Mouse (Mus musculus): ENCODE results near the gene Cbfa2t2.
"Not testable (repeated sequence)": the region's sequence is repeated elsewhere in the genome, so short reads cannot be mapped to it uniquely, and the experiment has no call there.

Cbfa2t2 gene

GRCm38 (mm10) chr2:154474251-154475061 lies 38.2 kb downstream of the Cbfa2t2 start:
- no peak for DNase-seq (ENCODE audit: low spot score)

DNA sequence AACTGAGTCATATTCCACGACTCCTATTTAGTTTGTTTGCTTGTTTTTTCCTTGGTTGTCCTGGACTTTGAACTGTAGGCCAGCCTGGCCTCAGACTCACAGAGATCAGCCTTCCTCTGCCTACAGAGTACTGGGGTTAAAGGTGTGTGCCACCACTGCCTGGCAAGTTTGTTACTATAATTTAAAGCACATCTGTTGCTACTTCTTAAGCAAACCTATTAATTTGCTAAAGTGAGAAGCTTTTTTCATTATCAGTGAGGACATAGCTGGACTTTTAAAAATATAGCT lies 38.7 kb downstream of the Cbfa2t2 start:
- no peak for DNase-seq (ENCODE audit: low spot score)

DNA sequence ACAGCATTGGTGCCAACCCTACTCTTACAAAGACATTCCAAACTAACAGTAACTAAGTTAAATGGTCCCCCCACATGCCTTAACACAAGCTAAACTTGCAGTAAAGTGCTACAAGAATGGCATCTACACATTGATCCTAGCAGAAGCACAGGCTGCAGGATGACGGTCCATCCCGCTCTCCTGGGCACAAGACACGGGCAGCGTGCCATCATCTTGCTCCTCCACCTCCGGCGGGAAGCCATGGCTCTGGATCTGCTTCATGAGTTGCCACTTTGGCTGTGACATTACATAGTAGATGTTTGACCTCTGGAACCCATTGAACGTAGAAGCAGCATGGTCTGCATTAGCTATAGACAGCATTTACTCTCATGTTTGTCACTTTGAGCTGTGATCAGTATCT lies 39.6 kb downstream of the Cbfa2t2 start:
- DNase-seq (ENCODE audit: low spot score): no peak

GRCm38 (mm10) chr2:154477028-154477427 lies 40.7 kb downstream of the Cbfa2t2 start:
- no peak for DNase-seq (ENCODE audit: low spot score)

- no peak for DNase-seq (ENCODE audit: low spot score)
These were observed 55.5 kb downstream of the Cbfa2t2 start for GRCm38 (mm10) chr2:154491788-154492187.

- DNase-seq (ENCODE audit: low spot score): not testable (repeated sequence)
These were observed 57.3 kb downstream of the Cbfa2t2 start for GRCm38 (mm10) chr2:154493559-154493958.

DNA sequence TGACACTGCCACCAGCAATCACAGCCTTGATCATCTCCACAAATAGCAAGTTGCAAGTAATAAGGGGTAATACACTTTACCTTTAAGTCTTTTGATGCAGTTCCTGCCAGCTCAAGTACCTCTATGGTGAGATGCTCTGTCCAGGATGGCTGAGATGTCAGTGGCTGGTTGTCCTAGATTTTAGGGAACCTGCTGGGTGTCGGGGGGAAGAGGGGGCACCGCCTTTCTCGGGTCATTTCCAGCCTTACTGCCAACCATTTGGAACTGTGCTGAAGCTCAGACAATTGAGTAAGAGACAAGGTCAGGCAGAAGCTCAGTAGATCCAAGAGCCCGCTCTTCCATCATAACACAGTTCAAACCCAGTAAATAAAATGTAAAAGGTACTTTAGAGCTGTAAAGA lies 58.7 kb downstream of the Cbfa2t2 start:
- no peak for DNase-seq (ENCODE audit: low spot score)

DNA sequence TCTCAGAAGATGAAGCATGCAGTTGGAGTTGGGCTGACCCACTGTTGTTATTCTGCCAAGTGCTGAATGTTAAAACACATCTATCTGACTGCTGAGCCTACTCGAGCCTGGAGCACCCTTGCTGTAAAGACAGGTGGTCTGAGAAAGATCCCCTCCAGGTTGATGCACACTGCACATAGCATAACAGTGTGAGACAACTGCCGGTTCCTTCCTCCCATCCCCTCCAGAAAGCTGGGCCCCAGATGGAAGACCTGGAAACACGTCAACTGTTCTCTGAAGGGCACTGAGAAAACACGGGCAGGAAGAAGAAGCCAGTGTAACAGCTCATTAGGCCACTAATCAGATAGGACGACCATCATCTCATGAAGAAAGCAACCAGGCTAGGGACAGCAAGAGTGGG lies 62.3 kb downstream of the Cbfa2t2 start:
- DNase-seq (ENCODE audit: low spot score): no peak

- no peak for DNase-seq (ENCODE audit: low spot score)
These were observed 63.5 kb downstream of the Cbfa2t2 start for GRCm38 (mm10) chr2:154499717-154500247.

- DNase-seq (ENCODE audit: low spot score): no peak
These were observed 64.5 kb downstream of the Cbfa2t2 start for GRCm38 (mm10) chr2:154500758-154501157.

- no peak for DNase-seq (ENCODE audit: low spot score)
These were observed 70.8 kb downstream of the Cbfa2t2 start for GRCm38 (mm10) chr2:154507076-154507475.

DNA sequence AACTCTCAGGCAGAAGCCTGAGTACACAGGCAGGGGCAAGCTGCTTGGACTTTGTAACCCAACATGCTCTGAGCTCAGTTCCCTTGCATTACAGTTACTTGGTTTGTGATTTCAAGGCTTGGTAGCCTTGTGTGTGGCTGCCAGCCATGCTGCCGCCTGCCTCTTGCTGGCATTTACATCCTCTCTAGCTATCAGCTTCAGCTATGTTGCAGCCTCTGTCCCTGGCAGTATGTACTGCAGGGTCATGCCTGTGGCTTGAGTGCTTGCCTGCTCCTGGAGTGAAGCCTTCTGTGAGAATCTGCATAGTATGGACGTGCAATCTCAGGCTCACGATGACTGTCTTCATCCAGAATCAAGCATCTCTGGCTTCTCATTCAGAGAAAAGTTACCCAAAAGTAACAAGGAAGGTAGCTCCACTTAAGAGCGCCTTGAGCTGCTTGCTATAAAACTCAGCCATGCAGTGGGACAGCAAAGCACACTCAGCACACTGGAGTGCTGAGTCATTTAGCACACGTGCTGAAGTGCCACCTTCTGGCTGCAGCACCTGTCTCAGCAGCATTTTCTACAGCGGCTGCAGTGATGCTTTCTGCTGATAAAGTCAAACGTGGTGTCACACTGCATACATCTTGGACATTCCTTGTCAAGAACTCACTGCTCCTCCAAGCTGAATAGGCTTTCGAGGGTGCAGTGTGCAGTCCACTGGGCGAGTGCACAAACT lies 71.4 kb downstream of the Cbfa2t2 start:
- no peak for DNase-seq (ENCODE audit: low spot score)

GRCm38 (mm10) chr2:154508450-154508849 lies 72.2 kb downstream of the Cbfa2t2 start:
- no peak for DNase-seq (ENCODE audit: low spot score)

DNA sequence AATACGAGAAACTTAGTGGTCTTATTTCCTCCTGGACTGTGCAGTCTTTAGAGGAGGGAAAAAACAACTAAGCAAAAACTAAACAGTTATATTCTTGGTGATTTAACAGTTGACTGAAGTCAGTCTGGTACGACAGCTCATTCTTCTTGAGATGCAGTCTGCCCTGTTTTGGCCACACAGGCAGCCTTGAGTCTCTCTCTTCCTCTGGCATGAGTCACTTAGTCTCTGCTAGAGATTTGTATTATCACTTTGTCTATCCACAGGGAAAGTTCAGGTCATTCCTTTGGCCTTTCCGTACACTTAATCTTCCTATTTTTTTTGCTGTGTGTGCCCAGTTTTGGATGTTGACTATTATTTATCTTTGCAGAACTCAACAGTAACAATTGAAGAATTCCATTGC lies 73.9 kb downstream of the Cbfa2t2 start:
- peak; percentile 13 for DNase-seq (ENCODE audit: low spot score)

DNA sequence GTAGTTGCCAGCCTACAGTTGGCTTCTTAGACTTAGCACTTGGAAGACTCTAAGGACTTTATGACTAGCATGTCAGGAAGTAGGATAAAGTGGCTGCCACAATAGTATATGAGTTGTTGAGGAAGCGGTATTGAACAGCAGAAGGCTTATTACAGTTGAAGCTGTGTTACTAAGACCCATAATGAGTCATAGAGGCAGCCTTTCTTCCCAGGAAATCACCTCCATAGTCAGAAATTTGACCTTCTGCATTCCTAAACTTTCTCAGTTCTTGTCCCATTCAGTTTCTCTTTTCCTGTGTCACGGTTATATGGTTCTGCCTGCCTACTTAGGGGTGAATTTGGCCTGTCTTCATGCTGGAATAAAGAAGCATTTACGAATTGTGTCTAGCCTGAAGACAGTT lies 80.7 kb downstream of the Cbfa2t2 start:
- DNase-seq (ENCODE audit: low spot score): no peak

- DNase-seq (ENCODE audit: low spot score): no peak
These were observed 81.1 kb downstream of the Cbfa2t2 start for GRCm38 (mm10) chr2:154517424-154517823.

DNA sequence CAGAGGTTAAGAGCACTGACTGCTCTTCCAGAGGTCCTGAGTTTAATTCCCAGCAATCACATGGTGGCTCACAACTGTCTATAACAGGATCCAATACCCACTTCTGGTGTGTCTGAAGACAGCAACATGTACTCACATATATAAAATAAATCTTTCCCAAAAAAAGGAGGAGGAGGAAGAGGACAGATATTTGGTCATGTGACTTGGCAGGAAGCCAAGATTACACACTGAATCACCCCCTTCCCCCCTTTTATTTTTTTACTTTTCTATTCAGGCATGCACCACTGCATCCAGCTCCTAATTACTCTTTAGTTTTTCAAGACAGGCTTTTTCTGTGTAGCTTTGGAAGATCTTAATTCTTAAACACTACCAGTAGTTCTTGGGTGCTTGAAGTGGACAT lies 85.2 kb downstream of the Cbfa2t2 start:
- no peak for DNase-seq (ENCODE audit: low spot score)

- no peak for DNase-seq (ENCODE audit: low spot score)
These were observed 86.1 kb downstream of the Cbfa2t2 start for GRCm38 (mm10) chr2:154522334-154522733.

- DNase-seq (ENCODE audit: low spot score): no peak
These were observed 89.0 kb downstream of the Cbfa2t2 start for GRCm38 (mm10) chr2:154525285-154525684.

DNA sequence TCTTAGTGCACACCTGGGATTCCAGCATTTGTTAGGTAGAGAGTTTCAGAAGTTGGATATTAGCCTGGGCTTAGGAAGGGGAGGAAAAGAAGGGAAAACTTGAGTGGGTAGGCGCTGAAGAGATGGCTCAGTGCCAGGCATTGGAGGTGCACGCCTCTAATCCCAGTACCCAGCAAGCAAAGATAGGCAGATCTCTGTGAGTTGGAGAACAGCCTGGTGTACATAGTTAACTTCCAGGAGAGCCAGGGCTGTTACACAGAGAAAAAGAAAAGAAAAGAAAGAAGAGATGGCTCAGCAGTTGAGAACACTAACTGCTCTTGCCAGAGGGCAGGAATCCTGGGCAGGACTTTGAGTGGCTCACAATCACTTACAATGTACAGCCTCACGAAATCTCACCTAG lies 90.2 kb downstream of the Cbfa2t2 start:
- DNase-seq (ENCODE audit: low spot score): no peak

GRCm38 (mm10) chr2:154532888-154533287 lies 96.6 kb downstream of the Cbfa2t2 start:
- DNase-seq (ENCODE audit: low spot score): no peak

DNA sequence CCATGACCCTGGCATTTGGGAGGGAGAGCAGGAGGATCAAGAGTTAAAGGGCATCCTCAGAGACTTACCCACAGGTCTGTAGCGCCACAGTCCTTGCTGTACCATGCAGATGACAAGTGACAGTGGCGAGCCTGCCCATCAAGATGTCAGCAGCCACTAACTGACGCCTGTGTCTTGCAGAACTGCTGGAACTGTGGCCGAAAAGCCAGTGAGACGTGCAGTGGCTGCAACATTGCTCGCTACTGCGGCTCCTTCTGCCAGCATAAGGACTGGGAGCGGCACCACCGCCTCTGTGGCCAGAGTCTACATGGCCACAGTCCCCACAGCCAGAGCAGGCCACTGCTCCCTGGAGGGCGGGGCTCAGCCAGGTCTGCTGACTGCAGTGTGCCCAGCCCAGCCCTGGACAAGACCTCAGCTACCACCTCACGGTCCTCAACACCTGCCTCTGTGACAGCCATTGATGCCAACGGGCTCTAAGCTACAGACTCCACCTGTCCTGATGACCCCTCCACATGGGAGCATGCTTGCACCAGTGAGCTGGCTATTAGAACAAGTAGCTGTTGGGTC lies 98.5 kb downstream of the Cbfa2t2 start:
- DNase-seq (ENCODE audit: low spot score): no peak

- DNase-seq (ENCODE audit: low spot score): no peak
These were observed 102.0 kb downstream of the Cbfa2t2 start for GRCm38 (mm10) chr2:154538310-154538709.

Data from ovary, adult 18-20 months (tissue).